Mouse (Mus musculus) spleen, postnatal 36 days (tissue): ENCODE data around the gene Vmn1r35.
"Not testable (repeated sequence)": the region's sequence is repeated elsewhere in the genome, so short reads cannot be mapped to it uniquely, and the experiment has no call there.

Experiments used
- DNase-seq, 2 experiments: peaks; one replicate each; pipeline ENCODE4 v3.0.0; 2022; ENCODE audit warnings: low spot score in 2 of 2, mixed read lengths in 1 of 2

Vmn1r35 gene

GRCm38 (mm10) chr6:66685806-66686205, at the start of gene Vmn1r35:
Gene Vmn1r35 (minus strand): TSS chr6:66685906.
- DNase-seq = no peak

- not testable (repeated sequence) for DNase-seq
Measured at GRCm38 (mm10) chr6:66729082-66729481, 43.4 kb upstream of the Vmn1r35 start, which contains the start of gene Vmn1r37. Gene Vmn1r37 (plus strand): TSS chr6:66729382.

DNA sequence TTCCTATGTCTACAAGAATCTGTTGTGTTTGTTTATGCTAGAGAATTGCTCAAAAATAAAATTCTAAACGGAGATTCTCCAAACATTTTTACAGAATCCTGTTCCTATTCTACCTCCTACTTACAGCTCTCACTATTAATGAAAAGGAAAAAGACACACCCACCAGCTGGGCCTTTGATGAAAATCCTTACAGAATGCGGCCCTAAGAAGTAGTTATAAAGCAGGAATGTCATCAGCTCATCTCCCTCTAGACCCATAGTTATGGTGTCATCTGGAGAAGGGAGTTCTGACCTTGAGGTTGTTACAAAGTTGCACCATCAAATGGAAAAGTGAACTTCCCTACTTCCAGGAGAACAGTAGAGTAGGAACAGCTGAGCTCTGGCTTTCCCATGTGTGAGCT, 33.4 kb upstream of the Vmn1r35 start, which contains the start of gene Vmn1r36:
Gene Vmn1r36 (minus strand): TSS at position 101 of the 400 bp plus-strand sequence.
- DNase-seq = not testable (repeated sequence)

DNA sequence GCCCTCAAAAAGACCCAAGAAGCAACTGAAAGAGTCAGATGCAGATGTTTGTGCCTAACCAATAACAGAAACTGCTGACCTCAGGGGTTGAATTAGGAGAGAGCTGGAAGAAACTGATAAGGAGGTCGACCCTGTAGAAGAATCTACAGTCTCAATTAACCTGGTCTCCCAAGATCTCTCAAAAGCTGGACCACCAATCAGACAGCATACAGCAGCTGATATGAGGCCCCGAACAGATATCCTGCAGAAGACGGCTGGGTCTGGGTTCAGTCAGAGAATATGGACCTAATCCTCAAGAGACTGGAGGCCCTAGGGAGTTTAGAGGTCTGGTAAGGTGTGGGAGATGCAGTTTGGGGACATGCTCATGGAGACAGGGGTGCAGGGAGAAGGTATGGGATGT, 28.1 kb upstream of the Vmn1r35 start:
- no peak for DNase-seq

DNA sequence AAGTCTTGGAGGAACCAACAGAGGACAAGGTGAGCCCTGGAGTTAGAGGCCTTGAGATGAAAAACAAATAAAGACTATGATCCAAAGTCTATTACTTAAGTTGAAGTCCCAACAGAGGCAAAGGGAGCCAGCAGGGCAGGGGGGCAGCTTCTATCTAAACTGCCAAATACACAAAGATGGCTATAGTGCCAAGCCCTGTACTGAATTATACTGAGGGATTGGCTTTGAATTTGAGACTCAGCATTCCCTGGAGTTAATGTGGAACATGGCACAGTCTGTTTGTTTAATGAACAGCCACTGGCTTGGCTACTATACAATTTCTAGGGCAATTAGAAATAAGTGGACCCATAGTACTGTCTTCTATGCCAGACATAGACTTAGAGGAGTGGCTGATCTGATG, 23.2 kb upstream of the Vmn1r35 start:
- no peak for DNase-seq

GRCm38 (mm10) chr6:66643779-66644178, 41.9 kb downstream of the Vmn1r35 start, which contains the start of gene Vmn1r34:
Gene Vmn1r34 (minus strand): TSS chr6:66643879.
- no peak for DNase-seq
